Mouse (Mus musculus): ENCODE measurements around the gene Zc3h18. TPM values are rescaled to one million over a fixed set of nuclear protein-coding genes. Genes with fewer than 3 reads are reported as not detected.

Gene Zc3h18
- polyA plus RNA-seq, 1 experiment from 2014 or later, result 33.7 TPM

- Histone ChIP-seq H3K9me3 (replicated peaks; ENCODE audit: low read length) (no peaks in the 10 kb centered on the region), H3K4me2 (ENCODE audit: low read length) (peak overlapping the region; percentile 96), H3K27me3 (ENCODE audit: insufficient read depth, low read length) (no peaks in the 10 kb centered on the region), H3K36me3 (ENCODE audit: insufficient read depth, low read length) (no peaks in the 10 kb centered on the region), H3K9ac (ENCODE audit: low read depth, low read length) (peak overlapping the region; percentile 73), H3K4me3 (replicated peaks; ENCODE audit: low read depth, low read length) (peak overlapping the region; percentile 63), H3K4me1 (replicated peaks; ENCODE audit: insufficient read depth, low read length) (0 out of 2 replicates have a peak, but pooled peaks cover 11% of the 10 kb centered on the region), H3K27ac (peak overlapping the region; percentile 78)
- DNase-seq (ENCODE audit: low spot score) (no peak), ATAC-seq (replicated peaks; ENCODE audit: low FRiP score, low read depth) (no peak)
- 17% methylated on average over 7 of the region's 7 CpGs for WGBS
- no peak for TF ChIP-seq CTCF (IDR thresholded peaks at IDR 0.05; ENCODE audit: low read depth)
These were observed 65.9 kb downstream of the Zc3h18 start for GRCm38 (mm10) chr8:122442356-122442755.

- ATAC-seq (replicated peaks; ENCODE audit: low FRiP score, low read depth) (peak; percentile 7; the same call in 1 of the 2 replicates), DNase-seq (ENCODE audit: low spot score) (no peak)
- no peak for TF ChIP-seq CTCF (IDR thresholded peaks at IDR 0.05; ENCODE audit: low read depth)
- H3K27me3 ChIP-seq (ENCODE audit: insufficient read depth, low read length), result no peaks in the 10 kb centered on the region
- H3K9me3 ChIP-seq (replicated peaks; ENCODE audit: low read length), result no peaks in the 10 kb centered on the region
- H3K27ac ChIP-seq, result peak overlapping the region; percentile 78
- H3K4me3 ChIP-seq (replicated peaks; ENCODE audit: low read depth, low read length), result peak overlapping the region; percentile 63
- under 1% methylated on average over 12 of the region's 12 CpGs for WGBS
- peak overlapping the region; percentile 73 for H3K9ac ChIP-seq (ENCODE audit: low read depth, low read length)
- no peaks in the 10 kb centered on the region for H3K36me3 ChIP-seq (ENCODE audit: insufficient read depth, low read length)
- H3K4me2 ChIP-seq (ENCODE audit: low read length), result peak overlapping the region; percentile 96
- H3K4me1 ChIP-seq (replicated peaks; ENCODE audit: insufficient read depth, low read length), result 0 out of 2 replicates have a peak, but pooled peaks cover 11% of the 10 kb centered on the region
These were observed 66.4 kb downstream of the Zc3h18 start for GRCm38 (mm10) chr8:122442781-122443180.

GRCm38 (mm10) chr8:122443262-122444006, 67.0 kb downstream of the Zc3h18 start, which contains the start of gene Mvd:
Gene Mvd (minus strand): TSS chr8:122443422.
- H3K36me3 ChIP-seq (ENCODE audit: insufficient read depth, low read length), result no peaks in the 10 kb centered on the region
- peak within 1 kb of the TSS; percentile 63 for H3K4me3 ChIP-seq (replicated peaks; ENCODE audit: low read depth, low read length)
- peak within 1 kb of the TSS; percentile 73 for H3K9ac ChIP-seq (ENCODE audit: low read depth, low read length)
- ATAC-seq (replicated peaks; ENCODE audit: low FRiP score, low read depth) (peak; percentile 97), DNase-seq (ENCODE audit: low spot score) (peak; percentile 100)
- under 1% methylated on average over 47 of the region's 47 CpGs for whole genome bisulfite sequencing
- H3K4me1 ChIP-seq (replicated peaks; ENCODE audit: insufficient read depth, low read length), result 0 out of 2 replicates have a peak, but pooled peaks cover 7% of the 10 kb centered on the region
- no peaks in the 10 kb centered on the region for H3K27me3 ChIP-seq (ENCODE audit: insufficient read depth, low read length)
- H3K4me2 ChIP-seq (ENCODE audit: low read length), result peak within 1 kb of the TSS; percentile 96
- H3K9me3 ChIP-seq (replicated peaks; ENCODE audit: low read length), result no peaks in the 10 kb centered on the region
- H3K27ac ChIP-seq, result peak within 1 kb of the TSS; percentile 92
- TF ChIP-seq CTCF (IDR thresholded peaks at IDR 0.05; ENCODE audit: low read depth), result peak; percentile 59

GRCm38 (mm10) chr8:122444058-122444748, 67.8 kb downstream of the Zc3h18 start:
- H3K27me3 ChIP-seq (ENCODE audit: insufficient read depth, low read length), result no peaks in the 10 kb centered on the region
- DNase-seq (ENCODE audit: low spot score), result peak; percentile 76
- peak overlapping the region; percentile 53 for H3K4me3 ChIP-seq (replicated peaks; ENCODE audit: low read depth, low read length)
- no peak; the same call in 1 of the 2 replicates for ATAC-seq (replicated peaks; ENCODE audit: low FRiP score, low read depth)
- 6% methylated on average over 19 of the region's 19 CpGs for WGBS
- H3K36me3 ChIP-seq (ENCODE audit: insufficient read depth, low read length), result no peaks in the 10 kb centered on the region
- peak overlapping the region; percentile 92 for H3K27ac ChIP-seq
- H3K4me2 ChIP-seq (ENCODE audit: low read length), result peak overlapping the region; percentile 96
- no peaks in the 10 kb centered on the region for H3K9me3 ChIP-seq (replicated peaks; ENCODE audit: low read length)
- 0 out of 2 replicates have a peak, but pooled peaks cover 7% of the 10 kb centered on the region for H3K4me1 ChIP-seq (replicated peaks; ENCODE audit: insufficient read depth, low read length)
- no peak for TF ChIP-seq CTCF (IDR thresholded peaks at IDR 0.05; ENCODE audit: low read depth)
- H3K9ac ChIP-seq (ENCODE audit: low read depth, low read length), result peak overlapping the region; percentile 60

GRCm38 (mm10) chr8:122445203-122445602, 68.8 kb downstream of the Zc3h18 start:
- Histone ChIP-seq H3K27me3 (ENCODE audit: insufficient read depth, low read length) (no peaks in the 10 kb centered on the region), H3K4me1 (replicated peaks; ENCODE audit: insufficient read depth, low read length) (0 out of 2 replicates have a peak, but pooled peaks cover 7% of the 10 kb centered on the region), H3K36me3 (ENCODE audit: insufficient read depth, low read length) (no peaks in the 10 kb centered on the region), H3K9me3 (replicated peaks; ENCODE audit: low read length) (no peaks in the 10 kb centered on the region), H3K27ac (no peak overlapping the region), H3K4me3 (replicated peaks; ENCODE audit: low read depth, low read length) (no peak overlapping the region), H3K9ac (ENCODE audit: low read depth, low read length) (no peak overlapping the region), H3K4me2 (ENCODE audit: low read length) (peak overlapping the region; percentile 96; the same call in 1 of the 2 replicates)
- ATAC-seq (replicated peaks; ENCODE audit: low FRiP score, low read depth), result no peak
- 48% methylated on average over 3 of the region's 3 CpGs for WGBS
- DNase-seq (ENCODE audit: low spot score), result no peak
- TF ChIP-seq CTCF (IDR thresholded peaks at IDR 0.05; ENCODE audit: low read depth), result peak; percentile 52

GRCm38 (mm10) chr8:122451161-122451703, 74.8 kb downstream of the Zc3h18 start:
- TF ChIP-seq CTCF (IDR thresholded peaks at IDR 0.05; ENCODE audit: low read depth), result no peak
- Histone ChIP-seq H3K4me3 (replicated peaks; ENCODE audit: low read depth, low read length) (no peak overlapping the region), H3K36me3 (ENCODE audit: insufficient read depth, low read length) (no peaks in the 10 kb centered on the region), H3K4me2 (ENCODE audit: low read length) (no peak overlapping the region), H3K27me3 (ENCODE audit: insufficient read depth, low read length) (no peaks in the 10 kb centered on the region), H3K4me1 (replicated peaks; ENCODE audit: insufficient read depth, low read length) (no peaks in the 10 kb centered on the region), H3K9me3 (replicated peaks; ENCODE audit: low read length) (no peaks in the 10 kb centered on the region), H3K9ac (ENCODE audit: low read depth, low read length) (no peak overlapping the region), H3K27ac (no peak overlapping the region)
- 72% methylated on average over 7 of the region's 7 CpGs for WGBS
- DNase-seq (ENCODE audit: low spot score) (no peak), ATAC-seq (replicated peaks; ENCODE audit: low FRiP score, low read depth) (no peak)

Data from kidney, postnatal 0 days (tissue).